Mouse (Mus musculus) ovary, postnatal 36 days (tissue): ENCODE results near the gene Ier5.

Experiments
- DNase-seq: peaks from one replicate; pipeline ENCODE4 v3.0.0; 2022; ENCODE audit warnings: low spot score, mixed read lengths

Ier5 gene

GRCm38 (mm10) chr1:155099280-155099848 is at the start of gene Ier5:
TSS of gene Ier5 (minus strand) at chr1:155099636.
- DNase-seq = peak; percentile 93

GRCm38 (mm10) chr1:155147228-155147627 is 47.8 kb upstream of the Ier5 start:
- no peak for DNase-seq

GRCm38 (mm10) chr1:155146572-155146980 is 47.1 kb upstream of the Ier5 start, which contains the start of gene Mr1:
TSS of gene Mr1 (minus strand) at chr1:155146814.
- no peak for DNase-seq

- no peak for DNase-seq
Observed at GRCm38 (mm10) chr1:155145620-155146019, 46.2 kb upstream of the Ier5 start.

GRCm38 (mm10) chr1:155140076-155140475 is 40.6 kb upstream of the Ier5 start:
- DNase-seq = no peak

GRCm38 (mm10) chr1:155138795-155139194 is 39.4 kb upstream of the Ier5 start:
- DNase-seq = peak; percentile 32

- no peak for DNase-seq
Observed at GRCm38 (mm10) chr1:155134866-155135265, 35.4 kb upstream of the Ier5 start.

GRCm38 (mm10) chr1:155127429-155127934 is 28.0 kb upstream of the Ier5 start:
- no peak for DNase-seq

GRCm38 (mm10) chr1:155126716-155127115 is 27.3 kb upstream of the Ier5 start:
- no peak for DNase-seq

GRCm38 (mm10) chr1:155124397-155124796 is 25.0 kb upstream of the Ier5 start:
- no peak for DNase-seq

- DNase-seq = peak; percentile 31
Observed at GRCm38 (mm10) chr1:155121977-155122939, 22.8 kb upstream of the Ier5 start.

- DNase-seq = no peak
Observed at GRCm38 (mm10) chr1:155119719-155120118, 20.3 kb upstream of the Ier5 start.

- no peak for DNase-seq
Observed at GRCm38 (mm10) chr1:155113946-155114345, 14.5 kb upstream of the Ier5 start.

GRCm38 (mm10) chr1:155112875-155113274 is 13.4 kb upstream of the Ier5 start:
- no peak for DNase-seq

- DNase-seq = no peak
Observed at GRCm38 (mm10) chr1:155112118-155112517, 12.7 kb upstream of the Ier5 start.

- DNase-seq = no peak
Observed at GRCm38 (mm10) chr1:155111491-155111890, 12.1 kb upstream of the Ier5 start.

GRCm38 (mm10) chr1:155109387-155110350 is 10.2 kb upstream of the Ier5 start:
- DNase-seq = no peak

GRCm38 (mm10) chr1:155108412-155108811 is 9.0 kb upstream of the Ier5 start:
- no peak for DNase-seq

GRCm38 (mm10) chr1:155107843-155108242 is 8.4 kb upstream of the Ier5 start:
- no peak for DNase-seq

GRCm38 (mm10) chr1:155106310-155106709 is 6.9 kb upstream of the Ier5 start:
- no peak for DNase-seq

- no peak for DNase-seq
Observed at GRCm38 (mm10) chr1:155103991-155104390, 4.6 kb upstream of the Ier5 start.

- no peak for DNase-seq
Observed at GRCm38 (mm10) chr1:155102631-155103030, 3.2 kb upstream of the Ier5 start.
